Mouse (Mus musculus): ENCODE data around the gene Nid1. TPM values are rescaled to one million over a fixed set of nuclear protein-coding genes. Genes with fewer than 3 reads are reported as not detected.
"Not testable (repeated sequence)": the region's sequence is repeated elsewhere in the genome, so short reads cannot be mapped to it uniquely, and the experiment has no call there.

Nid1 gene
- polyA plus RNA-seq, 1 experiment from 2014 or later = 38.3 TPM

DNA sequence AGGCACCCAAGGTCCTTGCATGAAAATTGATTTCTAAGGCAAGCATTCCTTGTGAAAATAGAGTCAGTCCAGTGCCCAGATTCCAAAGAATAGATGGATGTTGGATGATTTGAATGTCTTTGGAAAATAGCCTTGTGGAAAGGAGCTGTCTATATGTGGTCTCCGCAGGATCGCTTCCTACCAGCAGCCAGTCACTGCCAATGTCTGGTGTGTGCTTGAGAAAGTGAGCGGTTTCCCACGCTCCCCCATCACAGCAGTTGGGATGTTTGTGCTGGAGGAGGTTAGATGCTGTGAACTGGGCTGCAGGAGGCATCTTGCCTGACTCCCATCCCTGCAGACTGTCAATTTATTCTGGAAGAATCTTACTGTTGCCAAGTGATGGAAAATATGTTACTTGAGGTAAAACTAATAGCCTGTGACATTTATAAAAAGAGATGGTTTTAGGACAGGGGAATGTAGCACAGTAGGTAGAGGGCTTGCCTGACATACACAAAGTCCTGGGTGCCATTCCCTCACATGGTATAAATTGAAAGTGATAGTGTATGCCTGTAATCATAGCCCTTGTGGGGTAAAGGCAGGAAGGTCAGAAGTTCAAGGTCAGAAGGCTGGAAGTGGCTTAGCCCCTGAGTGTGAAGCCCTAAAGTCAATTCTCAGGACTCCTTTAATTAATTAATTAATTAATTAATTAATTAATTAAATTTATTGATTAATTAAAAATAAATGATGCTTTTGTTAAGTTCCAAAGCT, 24.3 kb downstream of the Nid1 start:
- 73% methylated on average over 4 of the region's 4 CpGs for WGBS
- H3K9me3 ChIP-seq (replicated peaks) = no peaks in the 10 kb centered on the region
- H3K4me3 ChIP-seq = no peak overlapping the region
- no peaks in the 10 kb centered on the region for H3K27me3 ChIP-seq (ENCODE audit: low read depth, poor library complexity, severe bottlenecking)
- DNase-seq (ENCODE audit: low spot score) = no peak
- H3K4me1 ChIP-seq = no peaks in the 10 kb centered on the region
- H3K27ac ChIP-seq (replicated peaks) = no peak overlapping the region
- no peaks in the 10 kb centered on the region for H3K36me3 ChIP-seq

DNA sequence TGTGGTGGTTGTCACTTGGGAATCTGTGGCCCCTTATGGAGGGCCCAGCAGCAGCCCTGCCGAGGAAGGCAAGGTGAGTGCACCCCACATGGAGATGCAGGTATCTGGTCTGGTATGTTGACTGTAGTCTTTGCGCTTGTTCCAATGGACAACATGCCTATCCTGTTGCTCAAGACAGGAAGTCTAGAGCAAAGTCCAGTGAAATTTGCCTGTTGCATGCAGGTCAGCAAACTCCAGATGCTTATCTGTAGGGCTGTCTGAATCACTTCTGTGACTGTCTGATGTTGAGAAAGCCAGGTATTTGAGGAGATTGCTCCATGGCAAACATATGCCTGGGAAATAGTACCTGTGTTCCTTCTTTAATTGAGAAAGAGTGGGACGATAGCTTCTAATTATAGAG, 26.6 kb downstream of the Nid1 start:
- H3K36me3 ChIP-seq = no peaks in the 10 kb centered on the region
- H3K4me1 ChIP-seq = no peaks in the 10 kb centered on the region
- H3K27me3 ChIP-seq (ENCODE audit: low read depth, poor library complexity, severe bottlenecking) = no peaks in the 10 kb centered on the region
- 91% methylated on average over 3 of the region's 3 CpGs for WGBS
- H3K4me3 ChIP-seq = no peak overlapping the region
- no peaks in the 10 kb centered on the region for H3K9me3 ChIP-seq (replicated peaks)
- H3K27ac ChIP-seq (replicated peaks) = no peak overlapping the region
- DNase-seq (ENCODE audit: low spot score) = no peak

DNA sequence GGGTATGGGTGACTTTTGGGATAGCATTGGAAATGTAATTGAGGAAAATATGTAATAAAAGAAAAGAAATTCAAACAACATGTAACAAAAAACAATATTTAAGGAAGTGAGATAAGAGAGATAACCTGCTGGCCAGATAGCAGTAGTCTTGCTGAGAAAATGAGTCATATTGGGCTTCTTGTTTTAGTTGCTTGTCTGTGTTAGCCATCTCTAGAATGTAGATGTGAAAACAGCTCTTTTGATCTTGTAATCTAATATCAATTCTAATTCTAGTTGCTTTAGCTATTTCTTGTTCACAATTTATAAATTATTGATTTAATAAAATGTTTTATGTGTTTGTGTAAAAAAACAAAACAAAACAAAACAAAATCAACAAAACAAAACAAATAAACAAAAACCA, 29.9 kb downstream of the Nid1 start:
- H3K4me1 ChIP-seq; H3K36me3 ChIP-seq; H3K9me3 ChIP-seq (replicated peaks); H3K27me3 ChIP-seq (ENCODE audit: low read depth, poor library complexity, severe bottlenecking); DNase-seq (ENCODE audit: low spot score); H3K27ac ChIP-seq (replicated peaks); H3K4me3 ChIP-seq: not testable (repeated sequence)

DNA sequence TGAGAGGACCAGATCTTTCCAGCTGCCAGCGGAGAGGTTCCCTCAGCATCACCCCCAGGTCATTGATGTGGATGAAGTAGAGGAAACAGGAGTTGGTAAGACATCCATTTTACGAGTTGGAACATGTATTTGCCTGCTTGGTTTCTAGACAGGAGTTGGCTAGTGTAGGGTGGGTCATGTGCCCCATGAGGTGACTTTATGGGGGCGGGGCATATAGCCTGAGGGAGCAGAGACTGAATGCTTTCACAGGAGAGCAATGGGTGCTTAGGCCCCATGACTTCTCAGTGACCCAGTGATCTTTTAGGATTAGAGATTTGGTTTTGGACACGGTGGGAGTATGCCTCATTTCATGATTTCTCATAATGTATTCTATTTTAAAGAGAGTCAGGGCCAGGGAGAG, 31.2 kb downstream of the Nid1 start:
- Histone ChIP-seq H3K4me1 (no peaks in the 10 kb centered on the region), H3K4me3 (no peak overlapping the region), H3K27ac (replicated peaks) (no peak overlapping the region), H3K27me3 (ENCODE audit: low read depth, poor library complexity, severe bottlenecking) (no peaks in the 10 kb centered on the region), H3K36me3 (no peaks in the 10 kb centered on the region), H3K9me3 (replicated peaks) (no peaks in the 10 kb centered on the region)
- WGBS = 80% methylated on average over 4 of the region's 4 CpGs
- DNase-seq (ENCODE audit: low spot score) = no peak

DNA sequence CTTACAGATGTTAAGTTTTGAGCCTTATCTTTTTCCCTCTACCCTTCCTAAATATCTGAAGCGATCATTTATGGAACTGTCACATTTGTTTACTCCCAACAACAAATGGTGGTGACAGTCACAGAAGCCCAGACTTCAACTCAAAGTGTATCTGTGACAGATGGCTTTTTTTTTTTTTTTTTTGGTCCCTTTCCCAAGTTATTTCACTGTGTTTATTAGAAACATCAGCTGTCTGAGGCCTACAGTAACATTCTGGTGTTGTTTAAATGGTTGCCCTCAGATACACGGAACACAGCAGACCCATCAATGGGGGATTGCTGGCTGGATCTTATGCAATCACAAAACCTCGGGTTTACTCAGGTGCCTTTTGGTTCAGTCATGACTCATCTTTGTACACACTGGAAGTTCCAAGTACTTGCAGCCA, 34.0 kb downstream of the Nid1 start:
- Histone ChIP-seq H3K9me3 (replicated peaks) (no peaks in the 10 kb centered on the region), H3K36me3 (no peaks in the 10 kb centered on the region), H3K27me3 (ENCODE audit: low read depth, poor library complexity, severe bottlenecking) (no peaks in the 10 kb centered on the region), H3K27ac (replicated peaks) (no peak overlapping the region), H3K4me3 (no peak overlapping the region), H3K4me1 (no peaks in the 10 kb centered on the region)
- WGBS = 90% methylated on average over 3 of the region's 3 CpGs
- DNase-seq (ENCODE audit: low spot score) = no peak

DNA sequence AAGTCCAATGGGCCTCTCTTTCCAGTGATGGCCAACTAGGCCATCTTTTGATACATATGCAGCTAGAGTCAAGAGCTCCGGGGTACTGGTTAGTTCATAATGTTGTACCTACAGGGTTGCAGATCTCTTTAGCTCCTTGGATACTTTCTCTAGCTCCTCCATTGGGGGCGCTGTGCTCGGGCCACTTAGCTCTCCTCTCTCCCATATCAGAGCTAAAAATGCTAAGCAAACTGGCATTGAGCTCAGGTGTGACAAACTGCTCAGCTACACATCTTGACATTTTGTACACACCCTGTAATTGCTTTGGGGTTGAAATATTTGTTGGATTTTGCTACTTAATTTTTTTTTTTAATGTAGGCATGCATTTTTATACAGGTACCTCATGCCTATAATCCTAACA, 37.1 kb downstream of the Nid1 start:
- not testable (repeated sequence) for H3K4me1 ChIP-seq, H3K36me3 ChIP-seq
- WGBS = 69% methylated on average over 3 of the region's 3 CpGs

DNA sequence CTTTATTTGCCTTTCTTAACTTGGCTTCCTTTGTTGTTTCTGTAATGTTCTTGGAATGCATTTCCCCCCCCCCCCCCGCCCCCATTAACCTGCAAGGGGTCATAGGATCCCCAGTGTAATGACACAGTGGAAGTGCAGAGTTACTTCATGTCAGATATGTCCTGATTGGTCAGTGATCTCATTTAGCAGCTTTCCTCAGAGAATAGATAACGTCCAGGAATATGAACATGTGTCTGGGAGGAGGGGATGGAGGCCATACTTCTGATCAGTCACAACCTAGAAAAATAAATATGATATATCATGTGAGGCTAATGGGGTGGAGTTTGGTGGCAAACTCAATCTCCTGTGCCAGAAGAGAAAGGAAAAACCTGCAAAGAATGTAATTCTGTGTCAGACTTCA, 37.6 kb downstream of the Nid1 start:
- DNase-seq (ENCODE audit: low spot score) = no peak
- peaks cover 13% of the 10 kb centered on the region for H3K4me1 ChIP-seq
- H3K27ac ChIP-seq (replicated peaks) = no peak overlapping the region
- no peaks in the 10 kb centered on the region for H3K9me3 ChIP-seq (replicated peaks)
- no peaks in the 10 kb centered on the region for H3K36me3 ChIP-seq
- H3K4me3 ChIP-seq = no peak overlapping the region
- H3K27me3 ChIP-seq (ENCODE audit: low read depth, poor library complexity, severe bottlenecking) = no peaks in the 10 kb centered on the region
- WGBS = 67% methylated on average over 2 of the region's 2 CpGs

More for the DNA sequence above, 37.1 kb downstream of the Nid1 start:
- not testable (repeated sequence) for H3K4me3 ChIP-seq; DNase-seq (ENCODE audit: low spot score); H3K27me3 ChIP-seq (ENCODE audit: low read depth, poor library complexity, severe bottlenecking); H3K27ac ChIP-seq (replicated peaks); H3K9me3 ChIP-seq (replicated peaks)

DNA sequence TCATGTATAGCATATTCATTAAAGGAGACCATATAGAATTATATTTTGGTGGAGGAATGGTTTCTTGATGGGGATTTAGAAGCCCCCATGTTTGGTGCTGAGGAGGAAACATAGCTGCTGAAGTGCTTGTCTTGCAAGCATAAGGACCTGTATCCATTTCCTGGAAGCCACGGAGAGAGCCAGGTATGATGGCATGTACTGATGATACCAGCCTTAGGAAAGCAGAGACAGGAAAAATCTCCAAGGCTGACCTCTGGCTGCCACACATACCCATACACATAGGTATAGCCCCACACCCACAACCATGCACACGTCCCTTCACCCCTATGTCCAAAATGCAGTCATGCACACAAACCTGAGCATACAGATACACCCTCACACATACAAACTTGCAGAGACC, 39.2 kb downstream of the Nid1 start:
- H3K9me3 ChIP-seq (replicated peaks) = no peaks in the 10 kb centered on the region
- no peak for DNase-seq (ENCODE audit: low spot score)
- no peak overlapping the region for H3K27ac ChIP-seq (replicated peaks)
- H3K27me3 ChIP-seq (ENCODE audit: low read depth, poor library complexity, severe bottlenecking) = no peaks in the 10 kb centered on the region
- peaks cover 24% of the 10 kb centered on the region for H3K4me1 ChIP-seq
- H3K36me3 ChIP-seq = no peaks in the 10 kb centered on the region
- H3K4me3 ChIP-seq = no peak overlapping the region
- 84% methylated on average over 2 of the region's 2 CpGs for WGBS

DNA sequence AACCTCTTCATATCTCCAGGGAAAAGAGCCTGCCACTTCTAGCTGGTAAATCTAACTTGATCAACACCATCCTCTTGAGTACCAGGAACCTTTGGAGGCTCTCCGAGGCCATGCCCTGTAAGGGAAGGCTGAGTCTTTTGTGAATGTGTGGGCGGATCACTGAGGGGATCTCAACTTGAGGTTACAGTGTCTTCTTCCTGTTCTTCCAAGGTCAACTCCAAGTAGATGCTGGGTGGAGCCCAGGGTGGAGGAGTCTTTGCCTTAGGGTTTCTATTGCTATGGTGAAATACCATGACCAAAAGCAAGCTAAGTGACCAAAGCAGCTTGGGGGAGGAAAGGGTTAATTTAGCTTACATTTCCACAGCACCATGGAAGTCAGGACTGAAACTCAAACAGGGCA, 39.7 kb downstream of the Nid1 start:
- no peaks in the 10 kb centered on the region for H3K36me3 ChIP-seq
- H3K27ac ChIP-seq (replicated peaks) = no peak overlapping the region
- peaks cover 29% of the 10 kb centered on the region for H3K4me1 ChIP-seq
- WGBS = 86% methylated on average over 2 of the region's 2 CpGs
- DNase-seq (ENCODE audit: low spot score) = no peak
- H3K9me3 ChIP-seq (replicated peaks) = no peaks in the 10 kb centered on the region
- H3K4me3 ChIP-seq = no peak overlapping the region
- H3K27me3 ChIP-seq (ENCODE audit: low read depth, poor library complexity, severe bottlenecking) = no peaks in the 10 kb centered on the region

DNA sequence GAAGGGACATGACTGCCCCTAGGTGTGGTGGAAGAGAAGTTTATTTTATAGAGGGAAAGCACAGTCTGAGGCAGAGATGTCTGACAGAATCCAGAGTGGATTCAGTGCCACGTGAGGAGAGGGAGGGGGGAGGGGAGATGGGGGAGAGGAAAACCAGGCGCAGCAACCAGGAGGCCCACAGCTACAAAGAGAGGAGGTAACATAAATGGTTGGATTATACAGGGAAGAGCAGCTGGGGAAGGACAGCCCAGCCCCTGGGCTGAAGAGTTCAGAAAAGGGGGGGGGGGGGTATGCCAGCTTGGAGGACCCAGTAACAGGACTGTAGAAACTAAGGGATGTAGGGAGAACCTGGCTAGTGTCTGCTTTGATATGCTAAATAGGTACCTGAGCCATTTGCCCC, 42.6 kb downstream of the Nid1 start:
- H3K4me1 ChIP-seq = peaks cover 48% of the 10 kb centered on the region
- H3K4me3 ChIP-seq = no peak overlapping the region
- 5% methylated on average over 2 of the region's 2 CpGs for WGBS
- DNase-seq (ENCODE audit: low spot score) = no peak
- no peaks in the 10 kb centered on the region for H3K9me3 ChIP-seq (replicated peaks)
- H3K36me3 ChIP-seq = no peaks in the 10 kb centered on the region
- no peak overlapping the region for H3K27ac ChIP-seq (replicated peaks)
- no peaks in the 10 kb centered on the region for H3K27me3 ChIP-seq (ENCODE audit: low read depth, poor library complexity, severe bottlenecking)

DNA sequence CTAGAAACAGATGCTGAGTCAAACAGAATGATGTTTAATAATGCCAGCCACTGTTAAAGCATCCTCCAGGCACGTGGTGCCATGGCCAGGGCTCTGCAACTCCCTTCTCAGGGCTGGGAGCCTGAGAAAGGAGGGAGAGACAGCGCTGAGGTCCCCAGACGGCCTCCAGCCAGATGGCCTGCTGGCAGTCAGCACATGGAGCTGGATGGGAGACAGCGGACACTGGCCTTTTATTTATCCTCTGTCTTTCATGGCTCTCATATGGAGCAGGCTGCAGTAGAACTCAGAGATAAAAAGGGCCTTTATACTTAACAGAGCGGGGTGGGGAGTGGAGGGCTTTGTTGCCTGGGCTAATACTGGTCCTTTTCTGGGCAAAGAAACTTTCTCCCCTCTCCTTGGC, 43.7 kb downstream of the Nid1 start:
- Histone ChIP-seq H3K9me3 (replicated peaks) (no peaks in the 10 kb centered on the region), H3K4me1 (peaks cover 57% of the 10 kb centered on the region), H3K27me3 (ENCODE audit: low read depth, poor library complexity, severe bottlenecking) (no peaks in the 10 kb centered on the region), H3K4me3 (no peak overlapping the region), H3K36me3 (no peaks in the 10 kb centered on the region), H3K27ac (replicated peaks) (peak overlapping the region; percentile 42; the same call in 1 of the 2 replicates)
- DNase-seq (ENCODE audit: low spot score) = peak; percentile 15
- 51% methylated on average over 5 of the region's 5 CpGs for WGBS

DNA sequence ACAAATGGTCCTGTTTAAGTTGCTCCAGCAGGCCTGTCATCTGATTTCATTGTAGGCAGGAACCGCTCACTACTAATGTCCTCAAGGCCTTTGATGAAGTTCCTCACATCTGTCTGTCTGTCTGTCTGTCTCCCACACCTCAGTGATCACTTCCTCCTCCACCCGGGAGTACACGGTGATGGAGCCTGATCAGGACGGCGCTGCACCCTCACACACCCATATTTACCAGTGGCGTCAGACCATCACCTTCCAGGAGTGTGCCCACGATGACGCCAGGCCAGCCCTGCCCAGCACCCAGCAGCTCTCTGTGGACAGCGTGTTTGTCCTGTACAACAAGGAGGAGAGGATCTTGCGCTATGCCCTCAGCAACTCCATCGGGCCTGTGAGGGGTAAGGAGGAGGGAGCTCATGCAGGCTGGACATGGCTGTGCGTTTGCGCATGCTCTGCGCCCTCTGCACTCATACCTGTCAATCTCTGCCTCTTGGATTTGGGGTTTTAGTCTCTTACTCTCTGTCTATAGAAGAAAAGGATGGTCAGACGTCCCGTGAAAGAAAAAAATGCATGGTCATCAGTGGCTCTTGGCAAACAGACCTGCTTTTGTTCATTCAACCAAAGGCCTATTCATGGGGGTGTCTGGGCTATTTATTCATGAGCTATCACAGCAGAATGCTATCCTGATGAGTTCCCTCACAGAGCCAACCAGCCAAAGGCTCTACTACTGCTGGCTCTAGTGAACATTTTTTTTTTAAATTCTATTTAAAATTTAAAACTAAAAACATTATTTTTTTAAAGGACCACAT, 44.7 kb downstream of the Nid1 start:
- Histone ChIP-seq H3K36me3 (no peaks in the 10 kb centered on the region), H3K27ac (replicated peaks) (peak overlapping the region; percentile 29), H3K4me3 (no peak overlapping the region), H3K9me3 (replicated peaks) (no peaks in the 10 kb centered on the region), H3K4me1 (peaks cover 58% of the 10 kb centered on the region), H3K27me3 (ENCODE audit: low read depth, poor library complexity, severe bottlenecking) (no peaks in the 10 kb centered on the region)
- 75% methylated on average over 16 of the region's 16 CpGs for WGBS
- DNase-seq (ENCODE audit: low spot score) = peak; percentile 21

DNA sequence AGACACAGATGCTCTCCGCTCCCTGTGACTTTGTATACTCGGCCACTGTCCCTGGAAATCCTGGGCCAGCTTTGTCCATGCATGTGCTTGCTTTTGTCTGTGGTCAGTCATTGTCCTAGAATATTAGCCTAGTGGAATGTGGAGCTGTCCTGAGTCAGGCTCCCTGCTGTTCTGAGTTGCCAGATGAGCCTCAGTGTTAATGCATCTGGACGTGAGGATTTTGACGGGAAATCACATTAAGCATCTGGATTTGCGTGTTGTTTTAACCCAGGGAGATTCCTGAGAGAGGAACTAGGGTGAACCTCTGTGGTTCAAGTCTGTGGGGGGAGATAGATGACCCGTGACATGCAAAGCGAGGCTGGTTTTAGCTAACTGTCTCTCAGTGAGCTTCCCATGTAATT, 47.0 kb downstream of the Nid1 start:
- 30% methylated on average over 7 of the region's 7 CpGs for WGBS
- no peaks in the 10 kb centered on the region for H3K9me3 ChIP-seq (replicated peaks)
- no peaks in the 10 kb centered on the region for H3K27me3 ChIP-seq (ENCODE audit: low read depth, poor library complexity, severe bottlenecking)
- peaks cover 51% of the 10 kb centered on the region for H3K4me1 ChIP-seq
- H3K36me3 ChIP-seq = no peaks in the 10 kb centered on the region
- no peak for DNase-seq (ENCODE audit: low spot score)
- peak overlapping the region; percentile 42 for H3K27ac ChIP-seq (replicated peaks)
- H3K4me3 ChIP-seq = no peak overlapping the region

Measured in midbrain, embryonic 10.5 days (tissue).